Mouse (Mus musculus): ENCODE data around the gene Gm20911.
"Not testable (repeated sequence)": the region's sequence is repeated elsewhere in the genome, so short reads cannot be mapped to it uniquely, and the experiment has no call there.

The Gm20911 gene

GRCm38 (mm10) chrY:81457707-81458106 is at the start of gene Gm20911:
Gene Gm20911, plus strand, starts transcription at chrY:81458007.
- not testable (repeated sequence) for DNase-seq
